Mouse (Mus musculus): Measurements from ENCODE around the gene Gm42957. TPM values are rescaled to one million over a fixed set of nuclear protein-coding genes. Genes with fewer than 3 reads are reported as not detected.

Gm42957 gene
- 0.04 and 0.05 TPM in 2 replicates for polyA plus RNA-seq (2015; fragmentation: Nextera tagmentation; extraction: Ambion mirVana)

DNA sequence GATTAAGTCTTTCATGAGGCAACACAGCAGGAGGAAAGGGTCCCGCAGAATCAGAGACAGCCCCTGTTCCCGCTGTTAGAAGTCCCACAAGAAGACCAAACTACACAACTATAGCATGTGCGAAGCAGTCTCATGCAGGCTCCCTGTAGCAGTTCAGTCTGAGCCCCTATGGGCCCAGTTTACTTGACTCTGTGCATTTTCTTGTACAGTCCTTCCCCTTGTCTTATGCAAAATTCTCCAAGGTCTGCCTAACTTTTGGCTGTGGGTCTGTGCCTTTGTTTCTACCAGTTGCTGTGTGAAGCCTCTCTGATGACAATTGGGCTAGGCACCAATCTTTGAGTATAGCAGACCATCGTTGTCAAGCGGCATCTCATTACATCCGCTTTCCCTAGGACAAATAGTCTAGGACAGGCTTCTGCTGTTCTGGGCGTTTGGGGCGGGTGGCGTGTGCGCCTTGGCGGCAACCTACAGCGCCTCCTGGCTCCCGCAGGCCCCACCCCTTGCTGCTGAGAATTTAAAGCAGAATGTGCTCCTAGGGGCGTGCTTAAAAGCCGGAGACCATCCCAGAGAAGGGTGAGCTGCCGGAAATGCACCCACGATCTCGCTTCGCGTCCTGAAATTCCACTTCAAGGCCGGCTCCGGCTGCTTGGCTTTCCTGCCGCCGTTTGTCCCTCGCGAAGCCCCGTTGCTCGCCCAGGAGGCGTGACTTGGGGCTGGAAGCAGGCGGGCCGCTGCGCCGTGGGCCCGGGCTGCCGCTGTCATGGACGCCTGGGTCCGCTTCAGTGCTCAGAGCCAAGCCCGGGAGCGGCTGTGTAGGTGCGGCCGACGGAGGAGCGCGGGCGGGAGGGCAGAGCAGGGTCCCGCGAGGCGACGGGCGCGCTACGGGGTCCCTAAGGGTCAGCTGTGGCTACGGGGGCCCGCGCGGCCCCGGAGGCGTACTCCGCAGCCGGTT, at the start of gene Gm42957, which contains the start of gene Pex11b:
Gene Gm42957, plus strand, starts transcription at position 547 of the 952 bp plus-strand sequence.
Gene Pex11b, plus strand, starts transcription at position 449 of the 952 bp plus-strand sequence.
- WGBS, result 2% methylated on average over 53 of the region's 60 CpGs
- ATAC-seq (ENCODE audit: low FRiP score, low TSS enrichment) (peak; percentile 91), DNase-seq (ENCODE audit: low spot score) (peak; percentile 92)
- H3K4me2 ChIP-seq (replicated peaks; ENCODE audit: low read depth), result peak within 1 kb of the TSS; percentile 74
- no peaks in the 10 kb centered on the region for H3K27me3 ChIP-seq (ENCODE audit: control insufficient read depth, insufficient read depth, low read length)
- peak within 1 kb of the TSS; percentile 93 for H3K9ac ChIP-seq (ENCODE audit: low read length)
- TF ChIP-seq CTCF (IDR thresholded peaks at IDR 0.05; ENCODE audit: low read depth) (peak; percentile 72), EP300 (optimal IDR thresholded peaks at IDR 0.05) (peak; percentile 45)
- H3K9me3 ChIP-seq (ENCODE audit: control insufficient read depth, low read length), result no peaks in the 10 kb centered on the region
- peak within 1 kb of the TSS; percentile 84 for H3K27ac ChIP-seq (replicated peaks)
- peak within 1 kb of the TSS; percentile 77 for H3K4me3 ChIP-seq (ENCODE audit: low read depth, low read length)
- H3K4me1 ChIP-seq (replicated peaks; ENCODE audit: control insufficient read depth, insufficient read depth), result peaks cover 8% of the 10 kb centered on the region
- H3K36me3 ChIP-seq (ENCODE audit: control insufficient read depth, insufficient read depth, low read length), result peaks cover 8% of the 10 kb centered on the region

DNA sequence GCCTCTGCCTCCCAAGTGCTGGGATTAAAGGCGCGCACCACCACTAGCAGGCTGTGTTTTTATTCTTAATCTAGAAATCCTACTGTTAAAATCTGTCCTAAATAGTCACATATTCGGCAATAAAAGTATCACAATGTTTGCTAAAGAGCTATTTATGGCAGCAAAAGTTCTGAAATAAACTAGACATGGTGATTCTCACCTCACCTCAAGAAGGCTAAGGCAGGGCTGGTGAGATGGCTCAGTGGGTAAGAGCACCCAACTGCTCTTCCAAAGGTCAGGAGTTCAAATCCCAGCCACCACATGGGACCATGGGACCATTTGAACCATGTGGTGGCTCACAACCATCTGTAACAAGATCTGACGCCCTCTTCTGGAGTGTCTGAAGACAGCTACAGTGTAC, 44.6 kb upstream of the Gm42957 start:
- TF ChIP-seq EP300 (optimal IDR thresholded peaks at IDR 0.05), result no peak
- TF ChIP-seq CTCF (IDR thresholded peaks at IDR 0.05; ENCODE audit: low read depth), result no peak
- H3K27me3 ChIP-seq (ENCODE audit: control insufficient read depth, insufficient read depth, low read length), result no peaks in the 10 kb centered on the region
- ATAC-seq (ENCODE audit: low FRiP score, low TSS enrichment) (no peak), DNase-seq (ENCODE audit: low spot score) (no peak)
- H3K9ac ChIP-seq (ENCODE audit: low read length), result no peak overlapping the region
- H3K4me1 ChIP-seq (replicated peaks; ENCODE audit: control insufficient read depth, insufficient read depth), result no peaks in the 10 kb centered on the region
- no peak overlapping the region for H3K4me3 ChIP-seq (ENCODE audit: low read depth, low read length)
- peaks cover 3% of the 10 kb centered on the region; the same call in 1 of the 2 replicates for H3K36me3 ChIP-seq (ENCODE audit: control insufficient read depth, insufficient read depth, low read length)
- H3K27ac ChIP-seq (replicated peaks), result no peak overlapping the region
- H3K4me2 ChIP-seq (replicated peaks; ENCODE audit: low read depth), result no peak overlapping the region
- no peaks in the 10 kb centered on the region for H3K9me3 ChIP-seq (ENCODE audit: control insufficient read depth, low read length)
- WGBS, result 83% methylated on average over 4 of the region's 4 CpGs

DNA sequence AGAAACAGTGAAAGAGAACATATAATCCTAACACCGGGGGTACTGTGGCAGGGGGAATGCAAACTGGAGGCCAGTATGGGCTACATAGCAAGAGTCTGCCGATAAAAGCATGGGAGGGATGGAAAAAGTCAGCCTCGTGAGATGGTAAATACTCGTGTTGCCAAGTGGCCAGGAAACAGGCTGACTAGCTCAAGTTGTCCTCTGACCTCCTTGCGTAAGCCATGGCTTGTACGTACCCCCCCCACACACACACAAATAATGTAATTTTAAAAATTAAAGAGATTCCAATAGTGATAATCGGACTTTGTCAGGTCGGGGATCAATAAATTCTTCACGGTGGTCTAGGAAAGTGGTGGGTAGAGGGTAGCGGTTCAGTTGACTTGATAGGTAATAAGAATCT, 41.9 kb upstream of the Gm42957 start:
- Histone ChIP-seq H3K36me3 (ENCODE audit: control insufficient read depth, insufficient read depth, low read length) (peaks cover 3% of the 10 kb centered on the region; the same call in 1 of the 2 replicates), H3K4me1 (replicated peaks; ENCODE audit: control insufficient read depth, insufficient read depth) (0 out of 2 replicates have a peak, but pooled peaks cover 3% of the 10 kb centered on the region), H3K4me2 (replicated peaks; ENCODE audit: low read depth) (peak overlapping the region; percentile 65), H3K27ac (replicated peaks) (peak overlapping the region; percentile 88), H3K9ac (ENCODE audit: low read length) (peak overlapping the region; percentile 72), H3K4me3 (ENCODE audit: low read depth, low read length) (peak overlapping the region; percentile 58), H3K27me3 (ENCODE audit: control insufficient read depth, insufficient read depth, low read length) (no peaks in the 10 kb centered on the region), H3K9me3 (ENCODE audit: control insufficient read depth, low read length) (no peaks in the 10 kb centered on the region)
- DNase-seq (ENCODE audit: low spot score) (peak; percentile 45), ATAC-seq (ENCODE audit: low FRiP score, low TSS enrichment) (no peak; the same call in 1 of the 2 replicates)
- WGBS, result 2% methylated on average over 10 of the region's 10 CpGs
- TF ChIP-seq CTCF (IDR thresholded peaks at IDR 0.05; ENCODE audit: low read depth), result no peak
- TF ChIP-seq EP300 (optimal IDR thresholded peaks at IDR 0.05), result no peak

DNA sequence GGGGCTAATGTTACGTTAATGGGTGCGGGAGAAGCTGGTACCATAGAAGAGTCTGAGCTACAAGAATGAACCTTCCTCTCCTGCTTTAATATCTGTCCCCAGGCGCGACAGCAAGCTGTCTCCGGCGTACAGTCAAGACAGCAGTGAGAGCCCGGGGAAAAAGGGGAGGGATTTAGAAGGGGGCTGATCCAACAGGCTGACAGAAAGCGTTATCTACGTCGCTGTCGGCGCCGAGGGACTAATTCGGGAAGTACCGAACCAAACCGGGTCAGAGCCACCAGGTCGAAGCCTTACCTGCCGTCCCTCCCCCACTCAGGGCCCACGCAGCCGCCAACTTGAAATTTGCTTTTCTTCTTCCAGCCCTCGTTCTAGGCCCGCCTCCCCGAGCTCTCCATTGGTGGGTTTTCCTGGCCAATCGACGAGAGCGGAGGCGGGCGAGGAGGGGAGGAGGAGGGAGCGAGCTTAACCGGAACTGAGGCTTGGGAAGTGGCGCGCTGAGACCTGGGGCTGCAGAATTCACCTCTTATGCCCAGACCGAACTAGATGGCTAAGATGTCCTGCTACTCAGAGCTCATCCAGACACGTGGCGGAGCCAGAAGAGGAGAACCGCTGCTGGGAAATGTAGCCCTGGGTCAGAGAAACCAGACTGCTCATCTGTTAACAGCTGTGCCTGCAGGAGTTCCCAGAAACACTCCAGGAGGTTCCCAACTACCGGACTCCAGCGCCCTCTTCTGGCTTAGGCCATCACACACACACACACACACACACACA, 41.3 kb upstream of the Gm42957 start, which contains the start of gene Polr3gl:
Gene Polr3gl, minus strand, starts transcription at position 392 of the 771 bp plus-strand sequence.
- H3K9ac ChIP-seq (ENCODE audit: low read length), result peak within 1 kb of the TSS; percentile 72
- peak within 1 kb of the TSS; percentile 88 for H3K27ac ChIP-seq (replicated peaks)
- peaks cover 3% of the 10 kb centered on the region; the same call in 1 of the 2 replicates for H3K36me3 ChIP-seq (ENCODE audit: control insufficient read depth, insufficient read depth, low read length)
- ATAC-seq (ENCODE audit: low FRiP score, low TSS enrichment), result peak; percentile 93
- 0 out of 2 replicates have a peak, but pooled peaks cover 3% of the 10 kb centered on the region for H3K4me1 ChIP-seq (replicated peaks; ENCODE audit: control insufficient read depth, insufficient read depth)
- H3K4me2 ChIP-seq (replicated peaks; ENCODE audit: low read depth), result peak within 1 kb of the TSS; percentile 65
- peak; percentile 96 for DNase-seq (ENCODE audit: low spot score)
- no peaks in the 10 kb centered on the region for H3K9me3 ChIP-seq (ENCODE audit: control insufficient read depth, low read length)
- peak within 1 kb of the TSS; percentile 58 for H3K4me3 ChIP-seq (ENCODE audit: low read depth, low read length)
- no peak for TF ChIP-seq EP300 (optimal IDR thresholded peaks at IDR 0.05)
- peak; percentile 49 for TF ChIP-seq CTCF (IDR thresholded peaks at IDR 0.05; ENCODE audit: low read depth)
- no peaks in the 10 kb centered on the region for H3K27me3 ChIP-seq (ENCODE audit: control insufficient read depth, insufficient read depth, low read length)
- WGBS, result under 1% methylated on average over 36 of the region's 38 CpGs

DNA sequence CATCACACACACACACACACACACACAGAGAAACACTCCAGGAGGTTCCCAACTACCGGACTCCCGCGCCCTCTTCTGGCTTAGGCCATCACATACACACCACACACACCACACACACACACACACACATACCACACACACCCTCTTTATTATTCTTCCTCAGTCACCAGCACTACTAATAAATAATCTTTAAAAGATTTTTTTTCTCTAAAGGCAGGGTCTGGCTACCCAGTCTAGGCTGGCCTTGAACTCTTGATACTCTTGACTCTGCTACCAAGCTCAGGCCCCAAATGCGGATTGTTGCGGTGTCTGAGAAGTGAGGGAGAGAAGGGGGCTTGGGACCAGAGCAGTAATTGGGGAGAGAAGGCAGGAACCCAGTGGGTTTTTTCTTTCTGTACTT, 40.4 kb upstream of the Gm42957 start:
- H3K27me3 ChIP-seq (ENCODE audit: control insufficient read depth, insufficient read depth, low read length), result no peaks in the 10 kb centered on the region
- 83% methylated on average over 5 of the region's 5 CpGs for WGBS
- no peak overlapping the region for H3K4me2 ChIP-seq (replicated peaks; ENCODE audit: low read depth)
- no peaks in the 10 kb centered on the region for H3K9me3 ChIP-seq (ENCODE audit: control insufficient read depth, low read length)
- peaks cover 3% of the 10 kb centered on the region; the same call in 1 of the 2 replicates for H3K36me3 ChIP-seq (ENCODE audit: control insufficient read depth, insufficient read depth, low read length)
- DNase-seq (ENCODE audit: low spot score) (no peak), ATAC-seq (ENCODE audit: low FRiP score, low TSS enrichment) (no peak)
- no peak overlapping the region for H3K9ac ChIP-seq (ENCODE audit: low read length)
- H3K4me3 ChIP-seq (ENCODE audit: low read depth, low read length), result no peak overlapping the region
- 0 out of 2 replicates have a peak, but pooled peaks cover 3% of the 10 kb centered on the region for H3K4me1 ChIP-seq (replicated peaks; ENCODE audit: control insufficient read depth, insufficient read depth)
- TF ChIP-seq CTCF (IDR thresholded peaks at IDR 0.05; ENCODE audit: low read depth), result no peak
- TF ChIP-seq EP300 (optimal IDR thresholded peaks at IDR 0.05), result no peak
- H3K27ac ChIP-seq (replicated peaks), result no peak overlapping the region

Measured in stomach, postnatal 0 days (tissue).